Mouse (Mus musculus) cerebellum, adult 9-11 months (tissue): ENCODE data around the gene Flcn.
A peak's percentile ranks its signal among the peaks of the same experiment; 100 is the strongest.
"Not testable (repeated sequence)": the region's sequence is repeated elsewhere in the genome, so short reads cannot be mapped to it uniquely, and the experiment has no call there.

Experiments used
- DNase-seq: peaks from one replicate; pipeline ENCODE4 v3.0.0; 2022

The Flcn gene

GRCm38 (mm10) chr11:59809670-59810474 is at the start of gene Flcn:
Flcn (minus strand) TSS chr11:59810016.
- DNase-seq: peak; percentile 90

GRCm38 (mm10) chr11:59852865-59853264 is 43.0 kb upstream of the Flcn start:
- DNase-seq: no peak

GRCm38 (mm10) chr11:59847891-59848884 is 38.4 kb upstream of the Flcn start:
- DNase-seq: peak; percentile 82

- peak; percentile 58 for DNase-seq
Measured at GRCm38 (mm10) chr11:59847131-59847530, 37.3 kb upstream of the Flcn start.

GRCm38 (mm10) chr11:59846311-59846710 is 36.5 kb upstream of the Flcn start:
- no peak for DNase-seq

- DNase-seq: peak; percentile 96
Measured at GRCm38 (mm10) chr11:59839459-59840126, 29.8 kb upstream of the Flcn start, which contains the start of gene Cops3. Cops3 (minus strand) TSS chr11:59839838.

GRCm38 (mm10) chr11:59839008-59839458 is 29.2 kb upstream of the Flcn start, which contains the start of gene Nt5m:
Nt5m (plus strand) TSS chr11:59839447.
- DNase-seq: peak; percentile 94

- DNase-seq: no peak
Measured at GRCm38 (mm10) chr11:59838426-59838825, 28.6 kb upstream of the Flcn start.

GRCm38 (mm10) chr11:59837789-59838188 is 28.0 kb upstream of the Flcn start:
- DNase-seq: not testable (repeated sequence)

GRCm38 (mm10) chr11:59821625-59822024 is 11.8 kb upstream of the Flcn start:
- DNase-seq: no peak

GRCm38 (mm10) chr11:59817916-59818315 is 8.1 kb upstream of the Flcn start:
- no peak for DNase-seq

GRCm38 (mm10) chr11:59815482-59816065 is 5.8 kb upstream of the Flcn start:
- DNase-seq: no peak

- DNase-seq: no peak
Measured at GRCm38 (mm10) chr11:59814936-59815335, 5.1 kb upstream of the Flcn start.

GRCm38 (mm10) chr11:59814311-59814710 is 4.5 kb upstream of the Flcn start:
- DNase-seq: no peak

- DNase-seq: no peak
Measured at GRCm38 (mm10) chr11:59813276-59813675, 3.5 kb upstream of the Flcn start.

- no peak for DNase-seq
Measured at GRCm38 (mm10) chr11:59811211-59811610, 1.4 kb upstream of the Flcn start.

GRCm38 (mm10) chr11:59810480-59811158 is 803 bp upstream of the Flcn start:
- no peak for DNase-seq

GRCm38 (mm10) chr11:59809071-59809669 is 646 bp downstream of the Flcn start:
- no peak for DNase-seq

- DNase-seq: no peak
Measured at GRCm38 (mm10) chr11:59808170-59808960, 1.5 kb downstream of the Flcn start.

GRCm38 (mm10) chr11:59805656-59806055 is 4.2 kb downstream of the Flcn start:
- DNase-seq: peak; percentile 61
